Mouse (Mus musculus) spleen, adult 2 months (tissue): ENCODE results near the gene Tubg1.

ENCODE experiments used
- CTCF ChIP-seq: fragments of 200-500 bp; IDR thresholded peaks from 2 replicates; pipeline ENCODE4 v1.5.1; 2011; ENCODE audit warnings: mild to moderate bottlenecking, inconsistent platforms; ENCODE audit not compliant: insufficient read depth, insufficient read length, insufficient replicate concordance; ENCODE audit errors: extremely low read depth
- POLR2A ChIP-seq: fragments of 200-500 bp; IDR thresholded peaks from 2 replicates; pipeline ENCODE4 v1.6.1; 2011; ENCODE audit warnings: low read depth, low read length, inconsistent platforms

DNA sequence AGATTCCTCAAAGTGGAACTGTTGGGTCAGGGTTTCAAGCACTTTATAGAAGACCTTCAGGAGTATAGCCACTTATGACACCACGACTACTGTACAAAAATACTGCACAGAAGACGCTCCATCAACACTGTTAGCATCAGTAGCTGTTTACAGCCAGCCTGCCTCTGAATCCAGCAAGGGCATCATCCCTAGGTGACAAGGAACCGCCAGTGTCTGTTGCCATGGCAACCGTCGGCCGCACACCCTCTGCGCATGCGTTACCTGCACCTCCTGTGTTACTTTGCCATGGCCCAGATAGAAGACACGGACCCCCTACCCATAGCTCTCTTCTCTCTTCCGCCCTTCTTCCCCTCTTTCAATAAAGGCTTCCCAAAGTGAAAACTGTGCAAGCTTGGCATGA lies 26.6 kb downstream of the Tubg1 start:
- TF ChIP-seq CTCF (no peak), POLR2A (no peak)
